Mouse (Mus musculus): ENCODE data around the gene Cryga.

DNA sequence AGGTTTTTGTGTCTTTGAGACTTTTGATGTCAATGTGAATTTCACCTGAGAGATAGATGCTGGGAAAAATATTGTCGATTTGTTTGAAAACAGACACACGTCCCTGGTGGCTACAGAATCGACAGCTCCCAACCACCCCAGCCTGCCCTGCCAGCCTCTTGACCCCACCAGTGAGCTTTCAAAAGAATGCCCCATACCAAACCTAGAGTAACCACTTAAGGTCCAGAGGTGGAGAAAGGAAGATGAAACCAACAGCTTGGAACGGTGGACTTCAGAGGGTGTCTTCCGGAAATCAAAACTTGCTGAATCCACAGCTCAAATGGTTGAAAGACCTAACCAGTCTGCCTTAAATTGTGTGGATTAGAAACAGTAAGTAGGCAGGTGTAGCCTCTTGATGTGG lies 44.2 kb upstream of the Cryga start:
- TF ChIP-seq POLR2A (IDR thresholded peaks at IDR 0.05; ENCODE audit: insufficient read depth, low read depth, low read length) = no peak
- no peak for TF ChIP-seq CTCF (IDR thresholded peaks at IDR 0.05; ENCODE audit: insufficient read depth, low read depth, low read length)

All from olfactory bulb, adult 2 months (tissue).